Mouse (Mus musculus) myocyte (in vitro differentiated cells): ENCODE measurements at regions not wholly inside any gene's neighbourhood (a gene's known extent, or its start where the extent isn't known, plus 50 kb on each side); places are given as distances from the start of the nearest gene placed in this dataset.

Source experiments
- H3K27me3 ChIP-seq: one replicate; pipeline ENCODE4 v1.6.1; 2011; ENCODE audit not compliant: control insufficient read depth, insufficient read depth, insufficient read length
- H3K36me3 ChIP-seq: one replicate; pipeline ENCODE4 v1.6.1; 2011; ENCODE audit not compliant: control insufficient read depth, insufficient read depth
- H3K4me2 ChIP-seq: one replicate; pipeline ENCODE4 v1.6.1; 2011; ENCODE audit warnings: low read depth, control low read depth
- H3K4me3 ChIP-seq: one replicate; pipeline ENCODE4 v1.5.1; 2011; ENCODE audit warnings: mild to moderate bottlenecking, control low read depth, moderate library complexity
- H3K79me2 ChIP-seq: one replicate; pipeline ENCODE4 v1.6.1; 2011; ENCODE audit not compliant: control insufficient read depth, insufficient read depth
- H3ac ChIP-seq: one replicate; pipeline ENCODE4 v1.6.1; 2011; ENCODE audit not compliant: control insufficient read depth, insufficient read length
- CEBPB ChIP-seq: IDR thresholded peaks from 2 replicates; pipeline ENCODE4 v1.6.1; 2011; ENCODE audit warnings: mild to moderate bottlenecking, moderate library complexity; ENCODE audit not compliant: poor library complexity, insufficient read depth, severe bottlenecking
- E2F4 ChIP-seq: IDR thresholded peaks from one replicate; pipeline ENCODE4 v1.6.1; 2011; ENCODE audit warnings: mild to moderate bottlenecking, control low read depth, moderate library complexity; ENCODE audit not compliant: insufficient read depth
- MAX ChIP-seq: IDR thresholded peaks from one replicate; pipeline ENCODE4 v1.6.1; 2011; ENCODE audit warnings: low read depth, mild to moderate bottlenecking, control low read depth
- MYOD1 ChIP-seq, 3 experiments: IDR thresholded peaks; one replicate each; pipeline ENCODE4 v1.6.1; 2011; ENCODE audit warnings: control low read depth in 2 of 3, low read depth in 2 of 3, mild to moderate bottlenecking in 2 of 3, moderate library complexity in 1 of 3; ENCODE audit not compliant: insufficient read length in 2 of 3, control insufficient read depth in 1 of 3
- MYOG ChIP-seq, 3 experiments: IDR thresholded peaks; one replicate each; pipeline ENCODE4 v1.6.1; 2011; ENCODE audit warnings: control low read depth in 2 of 3, low read depth in 2 of 3, mild to moderate bottlenecking in 2 of 3; ENCODE audit not compliant: insufficient read length in 2 of 3, control insufficient read depth in 1 of 3, insufficient read depth in 1 of 3
- POLR2A ChIP-seq: IDR thresholded peaks from one replicate; pipeline ENCODE4 v1.6.1; 2011; ENCODE audit warnings: low read depth, mild to moderate bottlenecking, control low read depth, moderate library complexity; ENCODE audit not compliant: insufficient read length
- POLR2AphosphoS2 ChIP-seq: IDR thresholded peaks from one replicate; pipeline ENCODE4 v1.6.1; 2011; ENCODE audit warnings: low read depth, control low read depth; ENCODE audit not compliant: insufficient read length
- REST ChIP-seq: IDR thresholded peaks from one replicate; pipeline ENCODE4 v1.6.1; 2011; ENCODE audit warnings: mild to moderate bottlenecking, control low read depth, moderate library complexity; ENCODE audit not compliant: insufficient read depth, insufficient read length
- SRF ChIP-seq: IDR thresholded peaks from one replicate; pipeline ENCODE4 v1.6.1; 2011; ENCODE audit warnings: low read depth; ENCODE audit not compliant: control insufficient read depth, insufficient read length
- TCF12 ChIP-seq: IDR thresholded peaks from one replicate; pipeline ENCODE4 v1.6.1; 2011; ENCODE audit warnings: mild to moderate bottlenecking, control low read depth; ENCODE audit not compliant: poor library complexity, insufficient read depth, severe bottlenecking
- TCF3 ChIP-seq: IDR thresholded peaks from one replicate; pipeline ENCODE4 v1.6.1; 2011; ENCODE audit warnings: low read depth, control low read depth; ENCODE audit not compliant: insufficient read length
- USF1 ChIP-seq: IDR thresholded peaks from one replicate; pipeline ENCODE4 v1.6.1; 2011; ENCODE audit warnings: low read depth, mild to moderate bottlenecking, control low read depth, moderate library complexity

- H3ac ChIP-seq, result peak overlapping the region; percentile 33
- H3K27me3 ChIP-seq, result no peaks in the 10 kb centered on the region
- no peak for TF ChIP-seq SRF
- TF ChIP-seq TCF3, result no peak
- TF ChIP-seq POLR2AphosphoS2, result no peak
- TF ChIP-seq CEBPB, result no peak
- no peak for TF ChIP-seq E2F4
- TF ChIP-seq TCF12, result no peak
- TF ChIP-seq MYOD1 (IDR thresholded peaks at IDR 0.05; ENCODE audit: control insufficient read depth in 1 of 3, insufficient read length in 2 of 3, low read depth in 2 of 3), result no peak
- TF ChIP-seq MAX, result no peak
- no peak for TF ChIP-seq POLR2A
- no peak for TF ChIP-seq USF1
- TF ChIP-seq REST, result no peak
- TF ChIP-seq MYOG (IDR thresholded peaks at IDR 0.05; ENCODE audit: control insufficient read depth in 1 of 3, insufficient read depth in 1 of 3, insufficient read length in 2 of 3, low read depth in 2 of 3), result no peak
- peak overlapping the region; percentile 100 for H3K4me2 ChIP-seq
- H3K79me2 ChIP-seq, result peaks cover 10% of the 10 kb centered on the region
- H3K4me3 ChIP-seq, result peak overlapping the region; percentile 84
- H3K36me3 ChIP-seq, result no peaks in the 10 kb centered on the region
Measured at GRCm38 (mm10) chr6:31217060-31217541, 181.4 kb upstream of the Mkln1 start.

GRCm38 (mm10) chr6:31217641-31218138, 180.8 kb upstream of the Mkln1 start:
- Histone ChIP-seq H3ac (peak overlapping the region; percentile 33), H3K4me3 (peak overlapping the region; percentile 84), H3K4me2 (peak overlapping the region; percentile 100), H3K27me3 (no peaks in the 10 kb centered on the region), H3K36me3 (no peaks in the 10 kb centered on the region), H3K79me2 (peaks cover 10% of the 10 kb centered on the region)
- TF ChIP-seq MYOG (IDR thresholded peaks at IDR 0.05; ENCODE audit: control insufficient read depth in 1 of 3, insufficient read depth in 1 of 3, insufficient read length in 2 of 3, low read depth in 2 of 3), result no peak
- no peak for TF ChIP-seq REST
- no peak for TF ChIP-seq USF1
- no peak for TF ChIP-seq MYOD1 (IDR thresholded peaks at IDR 0.05; ENCODE audit: control insufficient read depth in 1 of 3, insufficient read length in 2 of 3, low read depth in 2 of 3)
- no peak for TF ChIP-seq TCF12
- no peak for TF ChIP-seq MAX
- no peak for TF ChIP-seq SRF
- TF ChIP-seq POLR2AphosphoS2, result no peak
- TF ChIP-seq E2F4, result no peak
- TF ChIP-seq TCF3, result no peak
- TF ChIP-seq CEBPB, result no peak
- TF ChIP-seq POLR2A, result no peak

GRCm38 (mm10) chr6:31218139-31218750, 180.3 kb upstream of the Mkln1 start:
- no peaks in the 10 kb centered on the region for H3K27me3 ChIP-seq
- H3K4me2 ChIP-seq, result peak overlapping the region; percentile 100
- H3ac ChIP-seq, result no peak overlapping the region
- TF ChIP-seq TCF3 (no peak), TCF12 (no peak), MYOG (IDR thresholded peaks at IDR 0.05; ENCODE audit: control insufficient read depth in 1 of 3, insufficient read depth in 1 of 3, insufficient read length in 2 of 3, low read depth in 2 of 3) (peak in 1 of 3 experiments; percentile 3), SRF (no peak), USF1 (peak; percentile 94)
- no peaks in the 10 kb centered on the region for H3K36me3 ChIP-seq
- H3K4me3 ChIP-seq, result peak overlapping the region; percentile 84
- peaks cover 10% of the 10 kb centered on the region for H3K79me2 ChIP-seq

DNA sequence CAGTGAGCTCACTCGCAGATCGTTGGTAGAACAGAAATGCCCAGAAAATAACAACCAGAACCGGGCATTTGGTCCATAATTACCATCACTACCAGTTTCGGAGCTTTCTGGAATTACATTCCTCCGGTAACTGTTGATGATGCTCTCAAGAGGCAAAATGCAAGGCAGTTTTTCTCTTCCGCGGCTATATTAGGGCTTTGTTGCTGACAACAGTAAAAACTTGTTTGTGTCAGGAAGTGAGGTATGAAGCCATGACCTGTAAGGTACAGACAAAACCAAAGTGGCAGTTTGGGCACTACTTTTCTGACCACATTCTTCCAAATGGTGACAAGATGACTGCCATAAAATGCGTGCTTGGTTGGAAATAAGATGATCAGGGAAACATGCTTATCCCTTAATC, 179.7 kb upstream of the Mkln1 start:
- TF ChIP-seq TCF12 (no peak), MYOG (IDR thresholded peaks at IDR 0.05; ENCODE audit: control insufficient read depth in 1 of 3, insufficient read depth in 1 of 3, insufficient read length in 2 of 3, low read depth in 2 of 3) (no peak), TCF3 (no peak), CEBPB (no peak), E2F4 (no peak), MAX (no peak), POLR2A (no peak), SRF (no peak), REST (no peak), POLR2AphosphoS2 (no peak), MYOD1 (IDR thresholded peaks at IDR 0.05; ENCODE audit: control insufficient read depth in 1 of 3, insufficient read length in 2 of 3, low read depth in 2 of 3) (no peak), USF1 (no peak)
- H3K36me3 ChIP-seq, result no peaks in the 10 kb centered on the region
- no peak overlapping the region for H3ac ChIP-seq
- peak overlapping the region; percentile 100 for H3K4me2 ChIP-seq
- peaks cover 10% of the 10 kb centered on the region for H3K79me2 ChIP-seq
- peak overlapping the region; percentile 84 for H3K4me3 ChIP-seq
- no peaks in the 10 kb centered on the region for H3K27me3 ChIP-seq

- Histone ChIP-seq H3K79me2 (peaks cover 10% of the 10 kb centered on the region), H3K36me3 (no peaks in the 10 kb centered on the region), H3K4me2 (peak overlapping the region; percentile 100), H3K4me3 (peak overlapping the region; percentile 84), H3K27me3 (no peaks in the 10 kb centered on the region), H3ac (no peak overlapping the region)
- TF ChIP-seq MYOG (IDR thresholded peaks at IDR 0.05; ENCODE audit: control insufficient read depth in 1 of 3, insufficient read depth in 1 of 3, insufficient read length in 2 of 3, low read depth in 2 of 3), result no peak
- no peak for TF ChIP-seq USF1
- no peak for TF ChIP-seq MAX
- TF ChIP-seq TCF12, result no peak
Measured at GRCm38 (mm10) chr6:31219736-31220135, 178.8 kb upstream of the Mkln1 start.
